Mouse (Mus musculus) CH12.LX (cell line): ENCODE measurements at regions not wholly inside any gene's neighbourhood (a gene's known extent, or its start where the extent isn't known, plus 50 kb on each side); places are given as distances from the start of the nearest gene placed in this dataset.

Experiments
- CHD1 ChIP-seq: IDR thresholded peaks from 2 replicates; pipeline ENCODE4 v1.6.1; 2012; ENCODE audit warnings: low read depth, low read length, improper control_type of control experiment, inconsistent platforms
- CHD2 ChIP-seq: IDR thresholded peaks from 2 replicates; pipeline ENCODE4 v1.6.1; 2011; ENCODE audit warnings: low read length, improper control_type of control experiment
- CTCF ChIP-seq, 2 experiments: IDR thresholded peaks in 1 of 2; conservative IDR thresholded peaks in 1 of 2; 2 replicates each; pipeline ENCODE4 v1.5.1; 2011 to 2012; ENCODE audit warnings: low read depth in 2 of 2, low read length in 2 of 2, improper control_type of control experiment in 1 of 2, inconsistent platforms in 1 of 2, mild to moderate bottlenecking in 1 of 2, moderate library complexity in 1 of 2
- KAT2A ChIP-seq: IDR thresholded peaks from 2 replicates; pipeline ENCODE4 v1.6.1; 2012; ENCODE audit warnings: low read length, improper control_type of control experiment, inconsistent platforms; ENCODE audit not compliant: insufficient replicate concordance
- MAFK ChIP-seq: IDR thresholded peaks from 2 replicates; pipeline ENCODE4 v1.6.1; 2011; ENCODE audit warnings: low read length, improper control_type of control experiment; ENCODE audit not compliant: insufficient replicate concordance
- MAX ChIP-seq: IDR thresholded peaks from 2 replicates; pipeline ENCODE4 v1.6.1; 2011; ENCODE audit warnings: low read length, improper control_type of control experiment
- MEF2A ChIP-seq: IDR thresholded peaks from 2 replicates; pipeline ENCODE4 v1.6.1; 2014; ENCODE audit warnings: low read depth, mild to moderate bottlenecking, inconsistent platforms, low read length, improper control_type of control experiment, borderline replicate concordance
- NELFE ChIP-seq: IDR thresholded peaks from 2 replicates; pipeline ENCODE4 v1.6.1; 2011; ENCODE audit warnings: low read depth, low read length, improper control_type of control experiment
- POLR2A ChIP-seq: IDR thresholded peaks from 2 replicates; pipeline ENCODE4 v1.6.1; 2011; ENCODE audit warnings: low read depth, mild to moderate bottlenecking, improper control_type of control experiment, low read length
- RAD21 ChIP-seq: IDR thresholded peaks from 2 replicates; pipeline ENCODE4 v1.6.1; 2011; ENCODE audit warnings: low read depth, mild to moderate bottlenecking, low read length, improper control_type of control experiment, moderate library complexity
- SIN3A ChIP-seq: IDR thresholded peaks from 2 replicates; pipeline ENCODE4 v1.6.1; 2012; ENCODE audit warnings: low read length, improper control_type of control experiment, inconsistent platforms
- USF2 ChIP-seq: conservative IDR thresholded peaks from 2 replicates; pipeline ENCODE4 v1.6.1; 2011; ENCODE audit warnings: low read depth, low read length, improper control_type of control experiment
- ZC3H11A ChIP-seq: IDR thresholded peaks from 2 replicates; pipeline ENCODE4 v1.6.1; 2012; ENCODE audit warnings: low read depth, mild to moderate bottlenecking, inconsistent platforms, low read length, improper control_type of control experiment

- no peak for TF ChIP-seq RAD21
- no peak for TF ChIP-seq ZC3H11A
- no peak for TF ChIP-seq MEF2A
- no peak for TF ChIP-seq CTCF (conservative IDR thresholded peaks at IDR 0.05 in 1 of 2, IDR thresholded peaks at IDR 0.05 in 1 of 2; ENCODE audit: low read depth in 2 of 2, low read length in 2 of 2)
- TF ChIP-seq MAFK = no peak
- no peak for TF ChIP-seq SIN3A
- TF ChIP-seq POLR2A = no peak
- TF ChIP-seq CHD2 = no peak
- no peak for TF ChIP-seq NELFE
- no peak for TF ChIP-seq MAX
- TF ChIP-seq CHD1 = no peak
- TF ChIP-seq USF2 = no peak
- no peak for TF ChIP-seq KAT2A
Observed at GRCm38 (mm10) chr17:88284477-88284876, 156.0 kb upstream of the Foxn2 start.
